Mouse (Mus musculus) liver, postnatal 0 days (tissue): ENCODE results near the gene Cnnm3. TPM values are rescaled to one million over a fixed set of nuclear protein-coding genes. Genes with fewer than 3 reads are reported as not detected.

Experiments
- ATAC-seq: fragments of 200-750 bp; cut with Nextera tagmentation; 2 replicates; pipeline ENCODE4 v1.8.0; 2017; ENCODE audit warnings: mild to moderate bottlenecking, moderate library complexity
- DNase-seq: peaks from one replicate; pipeline ENCODE4 v3.0.0-alpha.2; 2016
- H3K27ac ChIP-seq: fragments of 300-500 bp; sonication (generic); 2 replicates; pipeline ENCODE4 v1.5.1; 2014; ENCODE audit warnings: antibody characterized with exemption, moderate library complexity, mild to moderate bottlenecking, low read depth
- H3K27me3 ChIP-seq: fragments of 300-500 bp; sonication (generic); 2 replicates; pipeline ENCODE4 v1.6.1; 2014; ENCODE audit warnings: low read length, control low read depth, mixed read lengths; ENCODE audit not compliant: insufficient read depth
- H3K36me3 ChIP-seq: fragments of 300-500 bp; sonication (generic); replicated peaks from 2 replicates; pipeline ENCODE4 v1.6.1; 2014; ENCODE audit warnings: mild to moderate bottlenecking, control low read depth, low read length, moderate library complexity, mixed read lengths; ENCODE audit not compliant: insufficient read depth
- H3K4me1 ChIP-seq: fragments of 300-500 bp; sonication (generic); 2 replicates; pipeline ENCODE4 v1.6.1; 2014; ENCODE audit warnings: antibody characterized with exemption, mild to moderate bottlenecking, control low read depth; ENCODE audit not compliant: insufficient read depth
- H3K4me2 ChIP-seq: fragments of 300-500 bp; sonication (generic); 2 replicates; pipeline ENCODE4 v1.6.1; 2014; ENCODE audit warnings: low read depth, mild to moderate bottlenecking, low read length, moderate library complexity, mixed read lengths
- H3K4me3 ChIP-seq: fragments of 300-500 bp; sonication (generic); 2 replicates; pipeline ENCODE4 v1.5.1; 2014; ENCODE audit warnings: low read depth, low read length
- H3K9ac ChIP-seq: fragments of 300-500 bp; sonication (generic); replicated peaks from 2 replicates; pipeline ENCODE4 v1.6.1; 2014; ENCODE audit warnings: mild to moderate bottlenecking, moderate library complexity
- H3K9me3 ChIP-seq: fragments of 300-500 bp; sonication (generic); 2 replicates; pipeline ENCODE4 v1.6.1; 2016; ENCODE audit warnings: mild to moderate bottlenecking, control low read depth, low read length, mixed read lengths
- CTCF ChIP-seq: sonication (generic); IDR thresholded peaks from 2 replicates; pipeline ENCODE4 v1.5.1; 2016; ENCODE audit warnings: antibody characterized with exemption, low read depth
- EP300 ChIP-seq: IDR thresholded peaks from 2 replicates; pipeline ENCODE4 v1.6.1; 2016; ENCODE audit warnings: antibody characterized with exemption, low read depth, mild to moderate bottlenecking
- WGBS: fragments of 180-500 bp; shearing (Covaris S2); extraction: QIAGEN DNeasy Blood & Tissue Kit; methylation state at CpG from one replicate; pipeline ENCODE4 v1.1.7; 2014; ENCODE audit not compliant: insufficient replicate concordance; 5-methylcytosine and 5-hydroxymethylcytosine counted together
- polyA plus RNA-seq: library from polyadenylated mRNA; unstranded; fragments of >200 nt; fragmentation: Nextera tagmentation; extraction: Ambion mirVana; gene quantifications from 2 replicates; pipeline ENCODE4 v1.2.1, GENCODE M21; 2015

Cnnm3 gene
- polyA plus RNA-seq, 1 experiment from 2014 or later = 0.92 TPM

GRCm38 (mm10) chr1:36472106-36472440 is 39.6 kb upstream of the Cnnm3 start:
- H3K27ac ChIP-seq = no peak overlapping the region
- peak overlapping the region; percentile 82 for H3K9ac ChIP-seq
- H3K36me3 ChIP-seq = no peaks in the 10 kb centered on the region
- H3K27me3 ChIP-seq = peaks cover 8% of the 10 kb centered on the region; the same call in 1 of the 2 replicates
- 16% methylated on average over 18 of the region's 18 CpGs for WGBS
- no peak for TF ChIP-seq EP300
- no peak for TF ChIP-seq CTCF
- H3K4me3 ChIP-seq = peak overlapping the region; percentile 77
- no peak for DNase-seq
- H3K4me1 ChIP-seq = peaks cover 64% of the 10 kb centered on the region
- peak overlapping the region; percentile 96 for H3K4me2 ChIP-seq
- no peaks in the 10 kb centered on the region for H3K9me3 ChIP-seq
- no peak; the same call in 1 of the 2 replicates for ATAC-seq

GRCm38 (mm10) chr1:36473211-36473780 is 38.4 kb upstream of the Cnnm3 start:
- TF ChIP-seq CTCF = no peak
- no peak for TF ChIP-seq EP300
- no peak for ATAC-seq

GRCm38 (mm10) chr1:36474646-36475045 is 37.0 kb upstream of the Cnnm3 start:
- Histone ChIP-seq H3K9ac (0 out of 2 replicates have a peak overlapping the region, but pooled peaks have one; percentile 7), H3K36me3 (no peaks in the 10 kb centered on the region), H3K4me3 (no peak overlapping the region), H3K27me3 (peaks cover 8% of the 10 kb centered on the region; the same call in 1 of the 2 replicates), H3K27ac (no peak overlapping the region), H3K4me2 (peak overlapping the region; percentile 19), H3K9me3 (no peaks in the 10 kb centered on the region), H3K4me1 (peaks cover 57% of the 10 kb centered on the region)
- 76% methylated on average over 3 of the region's 3 CpGs for WGBS
- no peak for ATAC-seq
- TF ChIP-seq EP300 (no peak), CTCF (no peak)
- no peak for DNase-seq

More at GRCm38 (mm10) chr1:36473211-36473780, 38.4 kb upstream of the Cnnm3 start:
- peak overlapping the region; percentile 96 for H3K4me2 ChIP-seq
- peaks cover 64% of the 10 kb centered on the region for H3K4me1 ChIP-seq
- no peak overlapping the region for H3K9ac ChIP-seq
- peak overlapping the region; percentile 3; the same call in 1 of the 2 replicates for H3K4me3 ChIP-seq
- no peaks in the 10 kb centered on the region for H3K9me3 ChIP-seq
- 51% methylated on average over 10 of the region's 10 CpGs for WGBS
- no peak for DNase-seq
- peaks cover 8% of the 10 kb centered on the region; the same call in 1 of the 2 replicates for H3K27me3 ChIP-seq
- H3K36me3 ChIP-seq = no peaks in the 10 kb centered on the region
- H3K27ac ChIP-seq = no peak overlapping the region

GRCm38 (mm10) chr1:36475480-36476110 is 36.1 kb upstream of the Cnnm3 start:
- WGBS = 41% methylated on average over 8 of the region's 8 CpGs
- H3K36me3 ChIP-seq = no peaks in the 10 kb centered on the region
- peaks cover 8% of the 10 kb centered on the region; the same call in 1 of the 2 replicates for H3K27me3 ChIP-seq
- H3K4me2 ChIP-seq = peak overlapping the region; percentile 19
- TF ChIP-seq CTCF (no peak), EP300 (no peak)
- no peak overlapping the region for H3K4me3 ChIP-seq
- DNase-seq (no peak), ATAC-seq (no peak)
- no peaks in the 10 kb centered on the region for H3K9me3 ChIP-seq
- H3K27ac ChIP-seq = no peak overlapping the region
- no peak overlapping the region for H3K9ac ChIP-seq
- peaks cover 49% of the 10 kb centered on the region for H3K4me1 ChIP-seq

GRCm38 (mm10) chr1:36476426-36476825 is 35.2 kb upstream of the Cnnm3 start:
- TF ChIP-seq CTCF = no peak
- 66% methylated on average over 7 of the region's 7 CpGs for WGBS
- peaks cover 8% of the 10 kb centered on the region; the same call in 1 of the 2 replicates for H3K27me3 ChIP-seq
- H3K9ac ChIP-seq = no peak overlapping the region
- H3K36me3 ChIP-seq = no peaks in the 10 kb centered on the region
- H3K27ac ChIP-seq = no peak overlapping the region
- peaks cover 43% of the 10 kb centered on the region for H3K4me1 ChIP-seq
- ATAC-seq (no peak), DNase-seq (no peak)
- H3K9me3 ChIP-seq = no peaks in the 10 kb centered on the region
- no peak overlapping the region for H3K4me3 ChIP-seq
- no peak overlapping the region for H3K4me2 ChIP-seq

- Histone ChIP-seq H3K4me3 (no peak overlapping the region), H3K9ac (no peak overlapping the region), H3K36me3 (no peaks in the 10 kb centered on the region), H3K4me2 (no peak overlapping the region), H3K27me3 (no peaks in the 10 kb centered on the region), H3K27ac (no peak overlapping the region), H3K4me1 (peaks cover 26% of the 10 kb centered on the region), H3K9me3 (no peaks in the 10 kb centered on the region)
- WGBS = 73% methylated on average over 2 of the region's 2 CpGs
- DNase-seq (no peak), ATAC-seq (no peak)
- no peak for TF ChIP-seq CTCF
- TF ChIP-seq EP300 = no peak
These were observed 33.3 kb upstream of the Cnnm3 start for GRCm38 (mm10) chr1:36478343-36478795.
